Mouse (Mus musculus): ENCODE results near the gene Taok3. TPM values are rescaled to one million over a fixed set of nuclear protein-coding genes. Genes with fewer than 3 reads are reported as not detected.

The Taok3 gene
- polyA plus RNA-seq, 2 experiments = 17.1 to 43.3 TPM

DNA sequence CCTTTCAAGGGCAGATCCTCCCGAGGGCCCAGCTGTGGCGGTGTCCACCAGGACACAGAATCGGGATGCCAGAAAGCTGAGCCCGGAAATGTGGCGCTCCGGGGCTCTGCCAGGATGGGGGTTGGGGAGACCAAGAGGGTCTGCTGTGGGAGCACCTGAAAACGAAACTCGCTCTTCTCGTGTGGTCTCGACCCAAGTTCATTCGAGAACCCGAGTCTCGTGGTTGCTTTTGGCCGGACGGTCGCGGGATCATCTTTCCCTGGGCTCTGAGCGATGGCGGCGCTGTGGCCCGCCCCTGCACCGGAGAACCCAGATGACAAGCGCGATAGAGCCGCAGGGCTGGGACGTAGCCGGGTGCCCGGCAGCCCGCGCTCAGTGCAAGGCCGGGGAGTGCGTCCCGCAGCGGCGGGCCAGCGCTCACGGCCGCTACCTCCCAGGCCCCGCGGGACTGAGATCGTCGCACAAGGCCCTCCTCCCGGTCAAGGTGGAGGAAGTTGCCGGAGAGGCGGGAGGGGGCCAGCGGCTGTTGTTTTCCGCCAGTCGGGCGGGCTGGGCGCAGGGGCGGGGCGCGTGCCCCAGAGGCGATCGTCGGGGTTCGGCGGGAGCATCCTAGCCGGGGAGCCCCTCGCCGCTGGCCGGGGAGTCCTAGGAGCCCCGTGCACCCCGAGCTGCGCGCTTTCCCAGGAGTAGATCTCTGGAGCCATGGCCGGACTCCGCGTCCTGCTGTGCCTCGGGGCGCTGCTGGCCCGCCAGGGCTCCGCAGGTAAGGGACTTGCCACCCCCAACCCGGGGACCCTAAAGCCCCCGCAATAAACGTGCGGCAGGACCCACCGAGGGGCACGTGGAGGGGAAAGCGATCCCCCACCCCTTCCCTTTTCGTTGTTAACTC is 199.1 kb downstream of the Taok3 start, which contains the start of gene Vsig10:
Vsig10 (plus strand) TSS at position 343 of the 889 bp plus-strand sequence.
- TF ChIP-seq EP300 (IDR thresholded peaks at IDR 0.05; ENCODE audit: low read depth) (no peak), CTCF (IDR thresholded peaks at IDR 0.05; ENCODE audit: low read depth) (0 out of 2 replicates have a peak, but pooled peaks have one; percentile 7)
- H3K9ac ChIP-seq (replicated peaks) = peak within 1 kb of the TSS; percentile 20; the same call in 1 of the 2 replicates
- no peaks in the 10 kb centered on the region for H3K9me3 ChIP-seq (ENCODE audit: control insufficient read depth, low read length)
- under 1% methylated on average over 77 of the region's 81 CpGs for WGBS (ENCODE audit: insufficient replicate concordance)
- no peak for DNase-seq (ENCODE audit: low read depth in 3 of 3, low spot score in 3 of 3)
- H3K4me3 ChIP-seq (ENCODE audit: insufficient read depth in 1 of 2, low read depth in 2 of 2, low read length in 2 of 2) = peak within 1 kb of the TSS; percentile 57 to 62
- H3K36me3 ChIP-seq (replicated peaks; ENCODE audit: control insufficient read depth, insufficient read depth, low read depth) = no peaks in the 10 kb centered on the region
- H3K27me3 ChIP-seq (ENCODE audit: control insufficient read depth, insufficient read depth, low read length) = peaks cover 42% of the 10 kb centered on the region
- no peak within 1 kb of the TSS for H3K27ac ChIP-seq
- ATAC-seq (ENCODE audit: insufficient read depth) = peak; percentile 56; the same call in 1 of the 2 replicates
- peak within 1 kb of the TSS; percentile 73 for H3K4me2 ChIP-seq (ENCODE audit: low read depth)
- H3K4me1 ChIP-seq (replicated peaks; ENCODE audit: control insufficient read depth in 2 of 2, insufficient read depth in 2 of 2, low read length in 1 of 2) = peaks cover 0 to 3% of the 10 kb centered on the region in 2 experiments; a peak in 2 of 4 replicates

DNA sequence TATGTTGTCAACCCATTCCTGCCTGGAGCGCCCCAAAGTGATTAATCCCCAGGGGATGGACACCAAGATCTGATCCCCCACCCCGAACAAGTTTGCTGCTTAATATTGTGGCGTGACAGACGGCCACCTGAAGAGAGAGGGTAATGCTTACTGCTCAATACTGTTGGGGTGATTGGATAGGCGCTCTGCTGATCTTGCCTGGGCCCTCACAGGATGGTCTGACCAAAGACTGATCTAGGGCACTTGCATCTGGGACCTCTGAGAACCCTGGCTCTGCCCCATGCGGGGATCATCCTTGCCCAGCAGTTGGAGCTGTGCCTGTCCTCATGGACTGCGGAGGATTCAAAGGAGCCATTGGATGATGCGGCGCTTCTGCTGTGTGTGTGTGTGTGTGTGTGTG is 203.8 kb downstream of the Taok3 start:
- no peak for DNase-seq (ENCODE audit: low read depth in 3 of 3, low spot score in 3 of 3)
- WGBS (ENCODE audit: insufficient replicate concordance) = 72% methylated on average over 9 of the region's 9 CpGs

More for the DNA sequence above, 203.8 kb downstream of the Taok3 start:
- no peak overlapping the region for H3K9ac ChIP-seq (replicated peaks)
- no peak for TF ChIP-seq CTCF (IDR thresholded peaks at IDR 0.05; ENCODE audit: low read depth)
- TF ChIP-seq EP300 (IDR thresholded peaks at IDR 0.05; ENCODE audit: low read depth) = no peak
- peaks cover 24% of the 10 kb centered on the region for H3K27me3 ChIP-seq (ENCODE audit: control insufficient read depth, insufficient read depth, low read length)
- H3K4me2 ChIP-seq (ENCODE audit: low read depth) = no peak overlapping the region
- no peak overlapping the region for H3K27ac ChIP-seq
- no peaks in the 10 kb centered on the region for H3K36me3 ChIP-seq (replicated peaks; ENCODE audit: control insufficient read depth, insufficient read depth, low read depth)
- 0 out of 4 replicates have a peak, but pooled peaks cover 0 to 2% of the 10 kb centered on the region in 2 experiments for H3K4me1 ChIP-seq (replicated peaks; ENCODE audit: control insufficient read depth in 2 of 2, insufficient read depth in 2 of 2, low read length in 1 of 2)
- H3K9me3 ChIP-seq (ENCODE audit: control insufficient read depth, low read length) = no peaks in the 10 kb centered on the region
- no peak for ATAC-seq (ENCODE audit: insufficient read depth)
- H3K4me3 ChIP-seq (ENCODE audit: insufficient read depth in 1 of 2, low read depth in 2 of 2, low read length in 2 of 2) = no peak overlapping the region

Other genes starting within 250 kb of the Taok3 start
- gene Suds3, start 4.0 kb upstream of the Taok3 start, polyA plus RNA-seq (2012; rRNA removed) = 16.2 and 22.7 TPM in 2 replicates
- 19.7 and 19.8 TPM in 2 replicates for gene Suds3, start 4.0 kb upstream of the Taok3 start, polyA plus RNA-seq (2014; fragmentation: Nextera tagmentation; extraction: Ambion mirVana)
- gene Pebp1, start 167.5 kb downstream of the Taok3 start, polyA plus RNA-seq (2012; rRNA removed) = 118 and 165 TPM in 2 replicates
- 194 and 207 TPM in 2 replicates for gene Pebp1, start 167.5 kb downstream of the Taok3 start, polyA plus RNA-seq (2014; fragmentation: Nextera tagmentation; extraction: Ambion mirVana)
- 0.84 and 1.2 TPM in 2 replicates for gene Vsig10, start 199.0 kb downstream of the Taok3 start, polyA plus RNA-seq (2012; rRNA removed)
- 0.60 and 1.5 TPM in 2 replicates for gene Vsig10, start 199.0 kb downstream of the Taok3 start, polyA plus RNA-seq (2014; fragmentation: Nextera tagmentation; extraction: Ambion mirVana)
- gene Wsb2, start 237.2 kb downstream of the Taok3 start, polyA plus RNA-seq (2012; rRNA removed) = 13.9 and 14.1 TPM in 2 replicates
- gene Wsb2, start 237.2 kb downstream of the Taok3 start, polyA plus RNA-seq (2014; fragmentation: Nextera tagmentation; extraction: Ambion mirVana) = 15.3 and 18.5 TPM in 2 replicates